Mouse (Mus musculus): ENCODE data around the gene Agxt2. TPM values are rescaled to one million over a fixed set of nuclear protein-coding genes. Genes with fewer than 3 reads are reported as not detected.

Gene Agxt2
- not detected for polyA plus RNA-seq (2017; shearing (Covaris generic))

DNA sequence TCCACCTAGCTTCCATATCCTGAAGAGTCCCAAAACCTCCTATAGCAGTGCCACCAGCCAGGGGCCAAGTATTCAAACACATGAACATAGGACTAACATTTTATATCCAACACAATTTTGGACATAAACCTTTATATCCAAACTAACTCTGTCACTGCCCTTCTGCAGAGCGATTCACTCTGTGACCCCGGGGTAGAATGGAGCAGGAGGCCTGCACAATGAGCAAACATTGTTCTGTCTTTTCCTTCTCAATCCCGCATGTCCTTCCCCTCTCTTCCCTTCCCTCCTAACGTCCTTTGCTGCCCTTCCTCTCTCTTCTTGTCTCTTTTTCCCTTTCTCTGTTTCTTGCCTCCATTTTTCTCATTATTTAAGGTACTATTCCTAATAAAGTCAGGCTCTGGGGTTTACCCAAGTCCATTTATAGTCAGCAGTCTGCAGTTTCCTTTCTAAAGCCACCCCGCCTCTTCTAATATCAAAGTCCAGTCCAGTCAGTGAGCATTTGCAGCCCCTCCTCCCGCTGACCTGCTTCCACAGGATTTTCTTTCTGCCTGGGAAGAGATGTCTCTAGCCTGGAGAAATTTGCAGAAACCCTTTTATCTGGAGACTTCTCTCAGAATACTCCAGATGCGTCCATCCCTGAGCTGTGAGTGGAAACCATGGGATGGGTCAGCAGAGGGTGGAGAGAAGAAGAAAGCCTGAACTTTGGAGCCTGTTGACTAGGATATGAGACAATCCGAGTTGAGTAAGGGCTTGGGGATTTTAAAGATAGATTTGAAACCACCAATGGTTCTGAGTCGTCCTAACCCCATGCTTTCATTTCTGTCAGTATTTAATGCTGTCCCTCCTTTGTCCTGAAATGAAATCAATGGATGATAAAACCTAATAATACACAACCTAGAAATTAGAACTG, at the start of gene Agxt2:
TSS of gene Agxt2 (plus strand) at position 494 of the 910 bp plus-strand sequence.

DNA sequence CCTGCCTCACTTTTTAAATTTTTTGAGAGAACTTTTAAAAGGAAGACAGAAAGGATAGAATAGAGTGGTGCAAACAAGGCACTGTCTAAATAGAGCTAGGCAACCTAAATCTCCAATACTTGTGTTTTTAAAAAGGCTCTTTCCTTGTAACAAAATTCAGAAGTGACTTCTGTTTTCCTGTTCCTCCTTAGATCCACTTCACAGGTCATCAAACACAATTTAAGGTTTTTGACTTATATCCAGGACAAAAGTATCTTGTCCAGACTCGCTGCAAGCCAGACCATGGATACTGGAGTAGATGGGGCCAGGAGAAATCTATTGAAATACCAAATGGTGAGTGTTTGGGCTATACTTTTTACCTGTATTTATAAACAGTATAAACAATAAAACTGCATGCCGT, 33.3 kb upstream of the Agxt2 start, which contains the start of gene Gm21973:
TSS of gene Gm21973 (plus strand) at position 301 of the 400 bp plus-strand sequence.

Other genes starting within 250 kb of the Agxt2 start
- 0.09 TPM for gene Prlr, start 181.3 kb upstream of the Agxt2 start, polyA plus RNA-seq (2017; shearing (Covaris generic))
- not detected for gene Gm21973, start 33.2 kb upstream of the Agxt2 start, polyA plus RNA-seq (2017; shearing (Covaris generic))
- 41.5 TPM for gene Dnajc21, start 112.0 kb downstream of the Agxt2 start, polyA plus RNA-seq (2017; shearing (Covaris generic))
- gene Brix1, start 127.4 kb downstream of the Agxt2 start, polyA plus RNA-seq (2017; shearing (Covaris generic)): 97.5 TPM
- 16.3 TPM for gene Rad1, start 127.5 kb downstream of the Agxt2 start, polyA plus RNA-seq (2017; shearing (Covaris generic))
- not detected for gene Ttc23l, start 200.1 kb downstream of the Agxt2 start, polyA plus RNA-seq (2017; shearing (Covaris generic))